Mouse (Mus musculus): ENCODE measurements at regions not wholly inside any gene's neighbourhood (a gene's known extent, or its start where the extent isn't known, plus 50 kb on each side); places are given as distances from the start of the nearest gene placed in this dataset.

- no peak for DNase-seq
Observed at GRCm38 (mm10) chr6:133967286-133967685, 68.2 kb upstream of the Etv6 start.

GRCm38 (mm10) chr6:133972054-133972705 is 63.3 kb upstream of the Etv6 start:
- Histone ChIP-seq H3K27ac (ENCODE audit: low read depth) (no peak overlapping the region), H3K36me3 (ENCODE audit: insufficient read depth) (no peaks in the 10 kb centered on the region), H3K27me3 (ENCODE audit: insufficient read depth, low read length) (no peaks in the 10 kb centered on the region), H3K4me1 (ENCODE audit: insufficient read depth) (no peaks in the 10 kb centered on the region), H3K9ac (no peak overlapping the region), H3K4me2 (no peak overlapping the region), H3K4me3 (ENCODE audit: low read depth, low read length) (no peak overlapping the region), H3K9me3 (ENCODE audit: low read depth, low read length) (no peaks in the 10 kb centered on the region)
- 50% methylated on average over 6 of the region's 6 CpGs for WGBS
- ATAC-seq (ENCODE audit: insufficient read depth) (no peak), DNase-seq (no peak)
- TF ChIP-seq CTCF (IDR thresholded peaks at IDR 0.05; ENCODE audit: low read depth), result no peak

More at GRCm38 (mm10) chr6:133967286-133967685, 68.2 kb upstream of the Etv6 start:
- no peaks in the 10 kb centered on the region for H3K36me3 ChIP-seq (ENCODE audit: insufficient read depth)
- 76% methylated on average over 3 of the region's 3 CpGs for WGBS
- H3K9ac ChIP-seq, result no peak overlapping the region
- no peak overlapping the region for H3K4me2 ChIP-seq
- no peak overlapping the region for H3K27ac ChIP-seq (ENCODE audit: low read depth)
- no peak for ATAC-seq (ENCODE audit: insufficient read depth)
- TF ChIP-seq CTCF (IDR thresholded peaks at IDR 0.05; ENCODE audit: low read depth), result no peak
- H3K9me3 ChIP-seq (ENCODE audit: low read depth, low read length), result no peaks in the 10 kb centered on the region
- no peaks in the 10 kb centered on the region for H3K27me3 ChIP-seq (ENCODE audit: insufficient read depth, low read length)
- no peaks in the 10 kb centered on the region for H3K4me1 ChIP-seq (ENCODE audit: insufficient read depth)
- H3K4me3 ChIP-seq (ENCODE audit: low read depth, low read length), result no peak overlapping the region

GRCm38 (mm10) chr6:133973205-133973838 is 62.2 kb upstream of the Etv6 start:
- no peaks in the 10 kb centered on the region for H3K9me3 ChIP-seq (ENCODE audit: low read depth, low read length)
- TF ChIP-seq CTCF (IDR thresholded peaks at IDR 0.05; ENCODE audit: low read depth), result no peak
- H3K27me3 ChIP-seq (ENCODE audit: insufficient read depth, low read length), result no peaks in the 10 kb centered on the region
- no peak overlapping the region for H3K27ac ChIP-seq (ENCODE audit: low read depth)
- DNase-seq, result no peak
- H3K4me1 ChIP-seq (ENCODE audit: insufficient read depth), result no peaks in the 10 kb centered on the region
- H3K9ac ChIP-seq, result no peak overlapping the region
- WGBS, result 90% methylated on average over 7 of the region's 7 CpGs
- no peak overlapping the region for H3K4me2 ChIP-seq
- no peaks in the 10 kb centered on the region for H3K36me3 ChIP-seq (ENCODE audit: insufficient read depth)
- H3K4me3 ChIP-seq (ENCODE audit: low read depth, low read length), result no peak overlapping the region
- ATAC-seq (ENCODE audit: insufficient read depth), result no peak

DNA sequence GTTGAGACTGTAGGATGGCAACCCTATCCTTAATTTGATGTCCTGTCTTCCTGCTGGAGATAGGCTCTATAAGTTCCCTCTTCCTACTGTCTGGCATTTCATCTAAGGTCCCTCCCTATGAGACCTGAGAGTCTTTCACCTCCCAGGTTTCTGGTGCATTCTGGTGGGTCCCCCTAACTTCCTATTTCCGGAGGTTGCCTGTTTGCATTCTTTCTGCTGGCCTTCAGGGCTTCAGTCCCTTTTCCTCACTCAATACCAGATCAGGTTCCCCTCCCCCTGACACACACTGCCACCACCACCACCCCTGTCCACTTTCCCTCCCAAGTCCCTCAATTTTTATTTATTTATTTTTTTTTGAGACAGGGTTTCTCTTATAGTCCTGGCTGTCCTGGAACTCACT is 59.5 kb upstream of the Etv6 start:
- DNase-seq, result no peak
- Histone ChIP-seq H3K27ac (ENCODE audit: low read depth) (no peak overlapping the region), H3K27me3 (ENCODE audit: insufficient read depth, low read length) (no peaks in the 10 kb centered on the region), H3K4me1 (ENCODE audit: insufficient read depth) (no peaks in the 10 kb centered on the region), H3K9me3 (ENCODE audit: low read depth, low read length) (no peaks in the 10 kb centered on the region), H3K9ac (no peak overlapping the region), H3K4me3 (ENCODE audit: low read depth, low read length) (no peak overlapping the region), H3K4me2 (no peak overlapping the region), H3K36me3 (ENCODE audit: insufficient read depth) (no peaks in the 10 kb centered on the region)
- 81% methylated on average over 1 of the region's 1 CpGs for WGBS
- ATAC-seq (ENCODE audit: insufficient read depth), result no peak
- TF ChIP-seq CTCF (IDR thresholded peaks at IDR 0.05; ENCODE audit: low read depth), result no peak

GRCm38 (mm10) chr6:133976854-133977253 is 58.6 kb upstream of the Etv6 start:
- H3K9me3 ChIP-seq (ENCODE audit: low read depth, low read length), result no peaks in the 10 kb centered on the region
- no peak overlapping the region for H3K9ac ChIP-seq
- no peak for DNase-seq
- no peak overlapping the region for H3K4me2 ChIP-seq
- H3K27ac ChIP-seq (ENCODE audit: low read depth), result no peak overlapping the region
- WGBS, result 58% methylated on average over 6 of the region's 6 CpGs
- H3K4me3 ChIP-seq (ENCODE audit: low read depth, low read length), result no peak overlapping the region
- no peaks in the 10 kb centered on the region for H3K4me1 ChIP-seq (ENCODE audit: insufficient read depth)
- no peak for TF ChIP-seq CTCF (IDR thresholded peaks at IDR 0.05; ENCODE audit: low read depth)
- no peak for ATAC-seq (ENCODE audit: insufficient read depth)
- no peaks in the 10 kb centered on the region for H3K27me3 ChIP-seq (ENCODE audit: insufficient read depth, low read length)
- H3K36me3 ChIP-seq (ENCODE audit: insufficient read depth), result no peaks in the 10 kb centered on the region

- WGBS, result 68% methylated on average over 10 of the region's 10 CpGs
- H3K27ac ChIP-seq (ENCODE audit: low read depth), result no peak overlapping the region
Observed at GRCm38 (mm10) chr6:133983804-133984514, 51.5 kb upstream of the Etv6 start.

GRCm38 (mm10) chr6:133984666-133985355 is 50.7 kb upstream of the Etv6 start:
- no peak for ATAC-seq (ENCODE audit: insufficient read depth)
- Histone ChIP-seq H3K27ac (ENCODE audit: low read depth) (no peak overlapping the region), H3K9ac (no peak overlapping the region), H3K9me3 (ENCODE audit: low read depth, low read length) (no peaks in the 10 kb centered on the region), H3K4me2 (peak overlapping the region; percentile 5), H3K27me3 (ENCODE audit: insufficient read depth, low read length) (no peaks in the 10 kb centered on the region), H3K36me3 (ENCODE audit: insufficient read depth) (no peaks in the 10 kb centered on the region), H3K4me1 (ENCODE audit: insufficient read depth) (no peaks in the 10 kb centered on the region), H3K4me3 (ENCODE audit: low read depth, low read length) (no peak overlapping the region)
- 17% methylated on average over 16 of the region's 16 CpGs for WGBS
- no peak for TF ChIP-seq CTCF (IDR thresholded peaks at IDR 0.05; ENCODE audit: low read depth)
- peak; percentile 21 for DNase-seq

More at GRCm38 (mm10) chr6:133983804-133984514, 51.5 kb upstream of the Etv6 start:
- no peak overlapping the region for H3K4me2 ChIP-seq
- DNase-seq, result no peak
- H3K4me3 ChIP-seq (ENCODE audit: low read depth, low read length), result no peak overlapping the region
- H3K9ac ChIP-seq, result no peak overlapping the region
- H3K4me1 ChIP-seq (ENCODE audit: insufficient read depth), result no peaks in the 10 kb centered on the region
- H3K36me3 ChIP-seq (ENCODE audit: insufficient read depth), result no peaks in the 10 kb centered on the region
- no peak for TF ChIP-seq CTCF (IDR thresholded peaks at IDR 0.05; ENCODE audit: low read depth)
- H3K9me3 ChIP-seq (ENCODE audit: low read depth, low read length), result no peaks in the 10 kb centered on the region
- H3K27me3 ChIP-seq (ENCODE audit: insufficient read depth, low read length), result no peaks in the 10 kb centered on the region
- ATAC-seq (ENCODE audit: insufficient read depth), result no peak

Measured in lung, embryonic 14.5 days (tissue).